Mouse (Mus musculus): Measurements from ENCODE around the gene Pard3. TPM values are rescaled to one million over a fixed set of nuclear protein-coding genes. Genes with fewer than 3 reads are reported as not detected.
A peak's percentile ranks its signal among the peaks of the same experiment; 100 is the strongest.

The Pard3 gene
- total RNA-seq, 2 experiments from 2014 or later: 17.8 to 19.3 TPM

- intact Hi-C loops (cut with DNase I): no loop called here
- no peak for TF ChIP-seq CTCF (IDR thresholded peaks at IDR 0.05)
- DNase-seq (ENCODE audit: extremely low spot score in 1 of 2, low spot score in 2 of 2): no peak
- no peak overlapping the region for H3K4me3 ChIP-seq
- H3K27ac ChIP-seq: no peak overlapping the region
Measured at GRCm38 (mm10) chr8:127318377-127319159, 254.9 kb downstream of the Pard3 start.

DNA sequence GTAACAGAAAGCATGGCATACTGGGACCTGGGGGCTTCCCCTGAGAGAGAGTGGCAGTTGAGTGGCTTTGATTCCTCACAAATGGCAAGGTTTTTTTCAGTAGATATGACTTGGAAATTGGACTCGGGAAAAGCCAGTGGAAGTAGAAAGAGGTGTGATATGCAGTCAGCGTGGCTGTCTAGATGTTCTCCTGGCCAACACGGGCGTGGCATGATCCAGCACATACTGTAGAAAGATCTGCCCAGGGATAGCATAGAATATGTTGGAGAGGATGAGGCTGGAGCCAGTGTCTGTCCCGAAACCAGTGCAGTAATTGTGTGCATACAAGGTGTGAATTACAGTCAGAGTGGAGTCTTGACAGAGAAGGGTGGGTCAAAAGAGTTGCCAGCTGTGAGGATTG is 257.2 kb downstream of the Pard3 start:
- intact Hi-C loops (cut with DNase I): no loop called here
- no peak overlapping the region for H3K27ac ChIP-seq
- H3K4me3 ChIP-seq: no peak overlapping the region
- no peak for DNase-seq (ENCODE audit: extremely low spot score in 1 of 2, low spot score in 2 of 2)
- TF ChIP-seq CTCF (IDR thresholded peaks at IDR 0.05): no peak

GRCm38 (mm10) chr8:127323583-127324360 is 260.1 kb downstream of the Pard3 start:
- H3K27ac ChIP-seq: no peak overlapping the region
- H3K4me3 ChIP-seq: no peak overlapping the region
- TF ChIP-seq CTCF (IDR thresholded peaks at IDR 0.05): no peak
- no peak for DNase-seq (ENCODE audit: extremely low spot score in 1 of 2, low spot score in 2 of 2)
- intact Hi-C loops (cut with DNase I): no loop called here

DNA sequence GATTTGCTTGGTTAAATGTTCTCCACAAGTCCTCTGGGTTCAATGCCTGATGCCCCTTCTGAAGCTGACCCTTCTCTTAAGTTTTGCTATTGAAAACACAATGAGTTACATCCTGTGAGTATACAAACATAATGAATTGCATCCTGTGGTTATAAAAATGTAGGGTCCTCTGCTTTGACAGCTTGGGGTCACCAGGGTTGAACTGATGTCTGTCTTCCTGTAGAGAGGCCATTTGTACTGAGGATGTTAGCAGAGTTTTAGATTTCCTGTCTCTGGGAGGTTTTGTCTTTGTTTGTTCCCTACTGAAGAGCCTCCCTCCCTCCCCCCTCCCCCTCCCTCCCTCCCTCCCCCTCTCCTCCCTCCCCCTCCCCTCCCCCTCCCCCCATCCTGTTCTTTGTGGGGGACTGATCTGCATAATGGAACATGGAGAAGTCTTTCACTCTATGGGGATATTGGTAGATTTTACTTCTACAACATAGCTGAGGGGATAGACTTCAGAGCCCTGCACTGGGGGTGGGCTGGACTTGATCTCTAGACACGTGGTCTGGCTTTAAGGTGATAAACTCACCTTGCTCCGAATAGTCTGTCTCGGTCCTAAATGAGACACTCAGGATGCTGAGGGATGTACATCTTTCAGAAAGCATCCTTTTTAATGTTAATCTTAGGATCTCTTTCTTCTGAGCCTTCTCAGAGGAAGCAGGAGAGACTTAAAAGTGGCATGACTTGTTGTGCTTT is 261.3 kb downstream of the Pard3 start:
- intact Hi-C loops (cut with DNase I): no loop called here
- no peak for DNase-seq (ENCODE audit: extremely low spot score in 1 of 2, low spot score in 2 of 2)
- Histone ChIP-seq H3K4me3 (no peak overlapping the region), H3K27ac (no peak overlapping the region)
- no peak for TF ChIP-seq CTCF (IDR thresholded peaks at IDR 0.05)

DNA sequence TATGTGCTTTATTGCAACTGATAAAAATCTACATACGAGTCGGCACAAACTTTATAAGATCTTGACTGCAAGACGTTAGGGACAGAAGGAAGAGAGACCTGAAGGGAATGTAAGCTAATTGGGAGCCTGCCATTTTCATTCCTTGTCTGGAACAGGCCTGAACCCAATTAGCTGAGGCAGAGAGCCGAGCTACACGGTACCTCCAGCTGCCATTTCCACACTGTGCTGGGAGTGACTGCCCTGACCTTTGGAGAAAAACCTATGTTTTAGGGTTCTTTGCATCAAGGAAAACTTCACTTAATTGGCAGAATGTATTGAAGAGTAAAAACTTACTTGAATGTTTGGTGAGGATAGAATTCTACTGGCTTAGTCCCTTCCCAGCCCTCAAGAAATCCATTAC is 262.1 kb downstream of the Pard3 start:
- no peak for TF ChIP-seq CTCF (IDR thresholded peaks at IDR 0.05)
- H3K27ac ChIP-seq: no peak overlapping the region
- intact Hi-C loops (cut with DNase I): no loop called here

DNA sequence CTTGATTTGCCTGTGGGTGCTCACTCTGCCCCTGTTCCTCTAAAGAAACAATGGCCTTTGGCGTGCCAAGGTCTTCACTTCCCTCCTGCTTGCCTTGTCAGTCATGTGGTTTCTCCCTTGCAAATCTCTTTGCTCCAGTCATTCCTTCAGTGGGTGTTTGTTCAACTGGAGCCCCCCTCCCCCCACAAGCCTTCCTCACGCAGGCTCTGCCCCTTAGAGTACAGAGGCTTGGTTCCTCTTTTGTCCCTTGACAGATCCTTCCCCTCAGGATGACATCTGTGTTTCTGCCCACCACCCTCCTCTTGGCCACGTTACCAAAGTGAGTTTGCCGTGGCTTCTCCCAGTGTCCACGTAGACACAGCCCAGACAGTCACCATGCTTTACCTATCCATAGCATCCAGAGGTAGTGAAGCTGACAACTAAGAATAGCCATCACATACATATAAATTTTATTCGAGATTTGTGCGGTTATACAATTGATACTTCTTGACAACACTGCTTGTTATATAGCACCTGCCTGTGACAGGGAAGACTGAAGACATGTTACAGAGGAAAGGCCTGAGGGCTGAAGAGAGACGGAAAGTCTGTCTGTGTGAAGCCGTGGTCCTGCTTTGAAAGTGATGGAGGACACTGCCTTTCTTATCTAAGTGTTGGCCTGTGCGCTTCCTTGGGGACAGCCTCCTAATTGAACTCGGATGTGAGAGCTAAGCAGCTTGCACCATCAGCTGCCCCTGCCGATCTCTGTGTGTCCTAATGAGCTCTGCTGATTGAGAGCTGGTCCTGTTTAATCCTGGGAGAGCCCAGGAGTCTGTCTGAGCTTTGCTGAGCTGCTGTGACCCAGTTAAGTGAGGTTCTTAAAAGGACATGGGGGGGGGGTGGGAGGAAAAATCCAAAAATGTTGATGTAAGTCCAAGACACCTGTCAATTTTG is 266.8 kb downstream of the Pard3 start:
- Histone ChIP-seq H3K27ac (no peak overlapping the region), H3K4me3 (no peak overlapping the region)
- intact Hi-C loops (cut with DNase I): loop anchor here (5.0 kb wide), 3 partner anchors 257 to 1162 kb away; no protein-coding TSS in a partner anchor
- no peak for DNase-seq (ENCODE audit: extremely low spot score in 1 of 2, low spot score in 2 of 2)
- no peak for TF ChIP-seq CTCF (IDR thresholded peaks at IDR 0.05)

More for the DNA sequence above, 262.1 kb downstream of the Pard3 start:
- H3K4me3 ChIP-seq: no peak overlapping the region
- DNase-seq (ENCODE audit: extremely low spot score in 1 of 2, low spot score in 2 of 2): no peak

- intact Hi-C loops (cut with DNase I): loop anchor here (5.0 kb wide), 3 partner anchors 256 to 1161 kb away; no protein-coding TSS in a partner anchor
- DNase-seq (ENCODE audit: extremely low spot score in 1 of 2, low spot score in 2 of 2): peak; percentile 22 to 42
- Histone ChIP-seq H3K4me3 (no peak overlapping the region), H3K27ac (no peak overlapping the region)
- TF ChIP-seq CTCF (IDR thresholded peaks at IDR 0.05): peak; percentile 82
Measured at GRCm38 (mm10) chr8:127331751-127332150, 268.1 kb downstream of the Pard3 start.

GRCm38 (mm10) chr8:127335216-127335615 is 271.5 kb downstream of the Pard3 start:
- intact Hi-C loops (cut with DNase I): no loop called here

DNA sequence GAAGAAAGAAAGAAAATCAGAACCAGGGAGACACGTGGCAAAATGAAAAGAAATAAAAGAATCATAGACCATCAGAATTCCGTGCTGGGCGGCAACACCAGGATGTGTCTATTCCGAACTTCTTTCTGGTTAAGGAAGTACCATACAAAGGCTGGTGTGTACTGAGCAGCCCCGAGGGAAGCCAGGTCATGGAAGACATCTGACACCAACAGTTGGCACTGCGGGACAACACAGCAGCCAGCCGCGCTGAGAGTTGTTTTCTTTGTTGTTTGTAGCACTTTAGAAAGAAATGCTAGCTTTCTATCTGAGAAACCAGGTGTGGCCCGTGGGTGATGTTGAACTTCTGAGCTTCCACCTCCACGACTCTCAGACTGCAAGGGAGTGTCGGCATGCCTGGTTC is 274.5 kb downstream of the Pard3 start:
- Histone ChIP-seq H3K27ac (no peak overlapping the region), H3K4me3 (no peak overlapping the region)
- TF ChIP-seq CTCF (IDR thresholded peaks at IDR 0.05): no peak
- no peak for DNase-seq (ENCODE audit: extremely low spot score in 1 of 2, low spot score in 2 of 2)
- intact Hi-C loops (cut with DNase I): no loop called here

More at GRCm38 (mm10) chr8:127335216-127335615, 271.5 kb downstream of the Pard3 start:
- DNase-seq (ENCODE audit: extremely low spot score in 1 of 2, low spot score in 2 of 2): no peak
- no peak overlapping the region for H3K4me3 ChIP-seq
- TF ChIP-seq CTCF (IDR thresholded peaks at IDR 0.05): no peak
- no peak overlapping the region; the same call in 1 of the 2 replicates for H3K27ac ChIP-seq

- no peak for DNase-seq (ENCODE audit: extremely low spot score in 1 of 2, low spot score in 2 of 2)
- no peak for TF ChIP-seq CTCF (IDR thresholded peaks at IDR 0.05)
- intact Hi-C loops (cut with DNase I): no loop called here
- Histone ChIP-seq H3K4me3 (no peak overlapping the region), H3K27ac (no peak overlapping the region)
Measured at GRCm38 (mm10) chr8:127341046-127341445, 277.4 kb downstream of the Pard3 start.

DNA sequence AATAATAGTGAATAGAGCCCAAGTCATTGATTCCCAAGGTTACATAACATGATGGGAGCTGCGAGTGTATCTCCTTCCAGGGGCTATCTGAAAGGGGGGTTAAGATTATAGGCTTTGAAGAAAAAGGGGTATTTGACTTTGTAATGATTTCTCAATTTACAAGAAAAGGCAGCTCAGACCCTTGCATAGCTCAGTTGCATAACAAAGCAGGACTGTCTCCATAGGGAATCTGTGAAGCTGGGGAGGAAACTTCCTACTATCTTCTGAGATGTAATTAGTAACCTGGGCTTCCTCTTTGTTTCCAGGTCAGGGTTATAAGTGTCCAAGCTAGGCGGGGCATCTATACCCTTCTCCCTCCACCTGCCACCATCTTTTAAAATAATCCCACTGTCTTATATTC is 279.4 kb downstream of the Pard3 start:
- Histone ChIP-seq H3K27ac (no peak overlapping the region), H3K4me3 (no peak overlapping the region)
- TF ChIP-seq CTCF (IDR thresholded peaks at IDR 0.05): no peak
- DNase-seq (ENCODE audit: extremely low spot score in 1 of 2, low spot score in 2 of 2): no peak
- intact Hi-C loops (cut with DNase I): no loop called here
